ENCODE assay signal across 8 mouse cellular contexts in genomic region chr6:119107856-119108465, GRCm38 (mm10).
DNase-seq lines count a peak whose midpoint lies in the region; ATAC-seq and TF ChIP-seq lines count a peak whose summit lies in the region.

No protein-coding gene starts in this region.

- TF ChIP-seq POLR2A in kidney, adult 2 months (IDR thresholded peaks at IDR 0.05; ENCODE audit: low read depth, low read length), result no peak

- H3K4me2 ChIP-seq in liver, embryonic 11.5 days, result peak overlapping the region; percentile 92

- peak overlapping the region; percentile 36 for H3K9ac ChIP-seq in liver, embryonic 11.5 days (ENCODE audit: low read depth, low read length)

- H3K4me1 ChIP-seq in kidney, adult 2 months (ENCODE audit: control insufficient read depth, insufficient read depth, low read length), result no peaks in the 10 kb centered on the region
- no peaks in the 10 kb centered on the region; the same call in 1 of the 2 replicates for H3K4me1 ChIP-seq in liver, embryonic 11.5 days (replicated peaks; ENCODE audit: control insufficient read depth, insufficient read depth, low read length)

- ATAC-seq in liver, embryonic 11.5 days (replicated peaks; ENCODE audit: low FRiP score), result no peak

- H3K27me3 ChIP-seq in kidney, adult 2 months (replicated peaks; ENCODE audit: control insufficient read depth, insufficient read depth, low read length), result no peaks in the 10 kb centered on the region
- H3K27me3 ChIP-seq in liver, embryonic 11.5 days (replicated peaks; ENCODE audit: control insufficient read depth, insufficient read depth, low read length), result peaks cover 60% of the 10 kb centered on the region

- H3K4me3 ChIP-seq in kidney, adult 2 months (ENCODE audit: insufficient read depth, low read depth, low read length), result peak overlapping the region; percentile 49
- H3K4me3 ChIP-seq in liver, embryonic 11.5 days (ENCODE audit: low read depth, low read length), result peak overlapping the region; percentile 64

- H3K27ac ChIP-seq in kidney, adult 2 months (ENCODE audit: insufficient read depth, low read depth, low read length), result no peak overlapping the region
- no peak overlapping the region for H3K27ac ChIP-seq in liver, embryonic 11.5 days (ENCODE audit: low read depth, low read length)

- no peaks in the 10 kb centered on the region for H3K36me3 ChIP-seq in kidney, adult 2 months (ENCODE audit: control insufficient read depth, insufficient read depth, low read length)
- no peaks in the 10 kb centered on the region for H3K36me3 ChIP-seq in liver, embryonic 11.5 days (ENCODE audit: control insufficient read depth, insufficient read depth, low read length)

- no peaks in the 10 kb centered on the region for H3K9me3 ChIP-seq in liver, embryonic 11.5 days (ENCODE audit: control insufficient read depth, low read length)

- WGBS in kidney, adult 2 months, result under 1% methylated on average over 58 of the region's 58 CpGs
- WGBS in liver, embryonic 11.5 days, result under 1% methylated on average over 45 of the region's 58 CpGs

- no peak for DNase-seq in kidney, adult 2 months
- no peak for DNase-seq in kidney, adult 11 months
- peak; percentile 65 for DNase-seq in NIH3T3 (ENCODE audit: low read depth)
- peak; percentile 62 for DNase-seq in embryo, embryonic 10.5 days (ENCODE audit: low spot score)
- DNase-seq in heart, postnatal 4 days, result peak; percentile 43
- peak; percentile 64 for DNase-seq in liver, embryonic 11.5 days (ENCODE audit: low spot score)
- peak; percentile 67 for DNase-seq in right cerebral cortex, postnatal 25 days
- no peak for DNase-seq in thymus, postnatal 0 days (ENCODE audit: low spot score)

- no peak for TF ChIP-seq CTCF in kidney, adult 2 months (conservative IDR thresholded peaks at IDR 0.05; ENCODE audit: insufficient read depth, insufficient read length, low read depth, low read length)

Comparison
In these comparisons a context has a peak if more than half of its experiments do, and no peak if none do; other contexts are left out.
1. DNase-seq: peak in NIH3T3 (single experiment), embryo, embryonic 10.5 days (single experiment), heart, postnatal 4 days (single experiment), liver, embryonic 11.5 days (single experiment) and right cerebral cortex, postnatal 25 days (single experiment); none in kidney, adult 2 months (single experiment), kidney, adult 11 months (single experiment) and thymus, postnatal 0 days (single experiment).